Mouse (Mus musculus) brain, embryonic 14.5 days (tissue): ENCODE measurements around the gene Nrtn. TPM values are rescaled to one million over a fixed set of nuclear protein-coding genes. Genes with fewer than 3 reads are reported as not detected.

ENCODE experiments used
- DNase-seq: peaks from one replicate; pipeline ENCODE4 v3.0.0-alpha.2; 2011; ENCODE audit warnings: low read depth
- CTCF ChIP-seq: fragments of 200-500 bp; IDR thresholded peaks from 2 replicates; pipeline ENCODE4 v1.5.1; 2012; ENCODE audit warnings: inconsistent platforms, mild to moderate bottlenecking, moderate library complexity, borderline replicate concordance; ENCODE audit not compliant: insufficient read depth, insufficient read length; ENCODE audit errors: extremely low read depth
- POLR2A ChIP-seq: fragments of 200-500 bp; IDR thresholded peaks from 2 replicates; pipeline ENCODE4 v1.6.1; 2012; ENCODE audit warnings: mild to moderate bottlenecking, inconsistent platforms, borderline replicate concordance; ENCODE audit not compliant: poor library complexity, insufficient read depth, insufficient read length, severe bottlenecking; ENCODE audit errors: extremely low read depth
- polyA plus RNA-seq: library from polyadenylated mRNA; depleted of rRNA; stranded (reverse); fragments of >200 nt; gene quantifications from 2 replicates; pipeline ENCODE4 v1.2.3, GENCODE M21; 2012

Gene Nrtn
- polyA plus RNA-seq, 1 experiment: 5.4 TPM

- TF ChIP-seq CTCF (no peak), POLR2A (no peak)
- DNase-seq: no peak
Observed at GRCm38 (mm10) chr17:56761077-56761476, 3.7 kb upstream of the Nrtn start.

GRCm38 (mm10) chr17:56759261-56759660, 1.9 kb upstream of the Nrtn start:
- DNase-seq: no peak
- TF ChIP-seq POLR2A (no peak), CTCF (no peak)

GRCm38 (mm10) chr17:56758132-56758531, 802 bp upstream of the Nrtn start:
- peak; percentile 37 for DNase-seq
- TF ChIP-seq POLR2A (no peak), CTCF (peak; percentile 44)

DNA sequence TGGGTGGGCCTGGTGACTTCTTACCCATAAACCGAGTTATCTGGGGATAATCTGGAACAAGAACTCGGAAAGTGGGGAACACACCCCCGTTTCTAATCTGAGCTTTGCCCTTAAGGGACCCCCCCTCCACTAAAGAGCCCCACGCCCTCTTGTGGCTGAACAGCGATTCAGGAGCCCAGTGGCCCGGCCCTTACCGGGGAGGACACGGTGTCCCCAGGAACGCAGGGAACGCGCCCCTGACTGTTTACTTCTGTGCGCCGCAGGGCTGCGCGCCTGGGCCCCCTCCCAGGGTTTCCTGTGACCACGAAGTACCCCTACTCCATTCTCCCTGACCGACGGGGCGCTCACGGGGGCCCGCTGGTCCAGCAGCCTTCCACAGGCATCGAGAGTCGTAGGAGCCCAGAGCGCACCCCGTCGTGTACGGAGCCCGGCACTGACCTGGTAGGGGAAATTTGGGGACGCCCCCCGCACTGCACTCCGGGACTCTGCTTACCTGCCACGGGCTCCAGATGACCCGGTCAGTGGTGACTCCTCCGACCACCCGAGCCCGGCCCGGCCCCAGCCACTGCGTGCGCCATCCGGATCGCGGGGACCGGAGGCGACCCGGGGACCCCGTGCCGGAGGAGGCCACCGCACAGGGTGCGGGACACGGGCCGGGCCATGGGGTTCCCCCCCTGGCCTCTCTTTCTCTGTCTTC, 479 bp downstream of the Nrtn start:
- DNase-seq: no peak
- TF ChIP-seq CTCF (0 out of 2 replicates have a peak, but pooled peaks have one; percentile 26), POLR2A (no peak)

DNA sequence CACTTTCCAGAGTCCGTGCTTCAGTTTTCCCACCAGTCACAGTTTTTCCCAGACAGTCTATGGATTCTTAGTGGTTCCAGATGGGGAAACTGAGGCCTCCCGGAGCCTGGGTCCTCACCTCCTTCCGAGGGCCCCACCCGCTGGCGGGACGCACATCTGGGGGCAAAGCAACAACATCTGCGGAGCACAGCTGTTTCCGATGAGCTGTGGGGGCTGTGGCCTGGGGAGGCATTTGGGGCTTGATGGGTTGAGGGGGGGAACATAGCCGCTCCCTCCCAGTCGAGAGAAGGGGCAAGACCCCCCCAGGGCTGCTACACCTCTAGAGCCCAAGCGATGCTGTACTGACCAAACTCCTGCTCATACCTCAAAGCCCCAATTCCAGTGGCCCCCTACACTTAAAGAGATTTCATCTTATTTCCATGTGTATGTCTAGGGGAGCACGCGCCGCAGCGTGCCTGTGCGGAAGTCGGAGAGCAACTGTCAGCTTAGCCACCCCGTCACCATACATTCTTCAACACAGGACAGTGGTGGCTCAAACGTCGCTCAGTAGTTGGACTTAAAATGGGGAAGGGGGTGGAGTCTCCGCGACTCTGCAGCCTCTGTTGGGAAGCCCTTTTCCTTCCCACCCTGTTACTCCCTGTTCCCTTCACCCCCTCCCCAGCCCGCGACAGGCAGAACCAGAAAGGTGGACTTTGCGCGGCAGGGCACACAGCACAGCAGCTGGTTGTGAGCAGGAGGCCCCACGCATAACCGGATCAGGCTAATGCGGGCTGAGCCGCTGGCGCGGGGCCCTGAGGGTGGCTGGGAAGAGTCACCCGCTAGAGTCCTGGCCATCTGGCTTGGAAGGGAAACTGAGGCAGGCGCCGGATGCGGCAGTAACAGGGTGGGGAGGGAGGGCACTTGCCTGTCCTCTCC, 2.8 kb downstream of the Nrtn start:
- DNase-seq: no peak
- TF ChIP-seq CTCF: no peak
- TF ChIP-seq POLR2A: no peak

DNA sequence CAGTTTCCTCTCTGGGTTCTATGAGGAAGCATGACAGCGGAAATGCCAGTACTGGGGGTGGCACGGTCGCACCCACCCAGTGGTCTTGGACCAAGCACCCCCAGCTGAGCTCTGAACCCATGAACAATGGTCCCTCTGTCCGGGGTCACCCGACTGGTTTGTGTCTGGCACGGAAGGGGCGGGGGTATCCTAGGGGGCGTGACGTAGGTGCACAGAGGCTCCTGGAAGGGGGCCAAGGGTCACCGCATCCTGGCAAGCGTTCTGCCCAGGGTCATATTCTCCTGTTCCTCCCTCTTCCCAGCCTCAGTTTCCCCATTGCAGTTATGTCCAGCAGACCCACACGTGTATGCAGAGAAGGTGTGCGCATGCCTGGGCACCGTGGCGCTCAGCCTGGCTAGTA, 3.9 kb downstream of the Nrtn start:
- no peak for DNase-seq

DNA sequence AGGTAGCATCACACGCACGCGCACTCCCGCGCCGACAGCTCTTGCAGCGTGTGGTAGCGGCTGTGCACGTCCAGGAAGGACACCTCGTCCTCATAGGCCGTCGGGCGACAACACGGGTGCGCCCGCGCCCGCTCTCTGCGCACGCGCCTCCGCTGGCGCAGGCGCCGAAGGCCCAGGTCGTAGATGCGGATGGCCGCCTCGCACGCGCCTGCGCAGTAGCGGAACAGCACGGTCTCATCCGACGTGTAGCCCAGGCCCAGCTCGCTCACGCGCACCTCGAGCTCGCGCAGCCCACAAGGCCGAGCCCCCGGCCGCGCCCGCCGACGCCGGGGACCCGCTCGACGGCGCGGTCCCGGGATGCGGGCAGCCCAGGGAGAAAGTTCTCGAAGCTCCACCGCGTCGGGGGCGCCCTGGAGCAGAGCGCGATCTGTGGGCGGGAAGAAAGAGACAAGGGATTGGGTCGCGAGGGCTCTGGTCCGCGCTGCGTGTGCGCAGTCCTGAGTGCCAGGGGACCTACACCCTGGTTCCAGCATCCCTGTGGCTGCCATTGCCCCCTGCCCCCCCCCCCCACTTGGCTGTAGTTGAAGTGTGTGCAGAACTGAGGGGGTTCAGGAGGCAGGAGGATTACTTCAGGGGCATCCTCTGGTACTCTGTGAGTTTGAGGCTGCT, 5.8 kb downstream of the Nrtn start:
- TF ChIP-seq CTCF (no peak), POLR2A (0 out of 2 replicates have a peak, but pooled peaks have one; percentile 52)

More for the DNA sequence above, 3.9 kb downstream of the Nrtn start:
- TF ChIP-seq CTCF: no peak
- no peak for TF ChIP-seq POLR2A

DNA sequence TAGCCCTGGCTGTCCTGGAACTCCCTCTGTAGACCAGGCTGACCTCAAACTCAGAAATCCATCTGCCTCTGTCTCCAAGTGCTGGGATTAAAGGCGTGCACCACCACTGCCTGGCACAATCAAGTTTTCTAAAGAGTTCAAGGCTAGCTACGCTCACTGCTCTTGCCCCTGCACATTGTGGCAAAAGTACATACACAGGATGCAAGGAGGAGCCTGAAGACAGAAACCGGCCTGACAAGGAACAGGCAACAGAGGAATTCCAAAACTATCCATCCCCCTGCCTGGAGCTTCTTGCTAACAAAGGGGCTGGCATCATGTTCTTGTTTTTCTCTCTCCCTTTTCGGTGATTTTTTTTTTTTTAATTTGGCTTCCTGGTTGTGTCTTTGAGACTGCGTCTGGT, 13.2 kb downstream of the Nrtn start:
- no peak for DNase-seq
- TF ChIP-seq CTCF (no peak), POLR2A (no peak)

More for the DNA sequence above, 5.8 kb downstream of the Nrtn start:
- peak; percentile 89 for DNase-seq

DNA sequence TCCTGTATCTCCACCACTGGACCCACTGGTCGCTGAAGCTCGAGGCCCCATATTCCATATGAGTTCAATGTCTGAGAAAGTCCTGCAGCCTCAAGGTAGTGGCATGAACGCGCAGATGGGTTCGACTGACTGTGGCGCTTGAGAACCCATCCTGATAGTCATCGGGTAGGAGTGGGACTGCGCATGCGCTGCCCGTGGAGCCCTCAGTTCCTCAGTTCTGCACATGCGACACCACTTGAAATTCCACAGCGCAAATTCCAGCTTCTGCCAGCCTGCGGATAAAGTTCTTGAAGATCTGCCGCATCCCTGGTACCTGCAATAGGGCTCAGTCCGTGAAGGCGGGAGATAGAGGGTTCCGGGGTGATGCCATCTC, 16.6 kb downstream of the Nrtn start:
- no peak for DNase-seq
- TF ChIP-seq CTCF: no peak
- TF ChIP-seq POLR2A: no peak

DNA sequence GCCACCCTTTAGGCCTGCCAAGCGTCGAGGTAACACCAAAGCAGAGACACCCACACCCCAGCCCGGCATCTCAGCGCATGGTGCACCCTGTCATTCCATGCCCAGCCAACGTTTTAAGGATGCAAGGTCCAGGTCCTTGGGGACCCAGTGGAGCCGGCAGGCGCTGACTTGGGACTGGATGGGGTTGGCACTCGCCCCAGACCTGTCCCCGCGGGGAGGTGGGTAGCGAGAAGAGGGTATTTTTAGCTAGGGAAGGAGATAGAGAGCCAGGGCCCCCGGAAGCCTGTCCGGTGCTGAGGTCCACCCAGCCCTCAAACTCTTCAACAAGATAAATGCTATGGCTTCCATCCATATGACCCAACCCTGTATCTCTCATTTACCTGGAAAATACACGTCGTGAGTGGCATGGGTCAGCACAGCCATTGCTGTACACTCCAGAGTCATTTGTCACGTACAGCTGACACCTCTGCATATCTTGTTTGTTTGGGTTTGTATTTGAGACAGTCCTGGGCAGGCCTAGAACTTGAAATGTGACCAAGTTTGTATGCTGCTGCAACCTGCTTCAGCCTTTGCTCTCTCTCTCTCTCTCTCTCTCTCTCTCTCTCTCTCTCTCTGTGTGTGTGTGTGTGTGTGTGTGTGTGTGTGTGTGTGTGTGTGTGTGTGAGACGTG, 17.1 kb downstream of the Nrtn start:
- no peak for DNase-seq
- TF ChIP-seq CTCF (no peak), POLR2A (no peak)

GRCm38 (mm10) chr17:56738221-56738620, 19.1 kb downstream of the Nrtn start:
- TF ChIP-seq POLR2A: no peak
- TF ChIP-seq CTCF: no peak
- no peak for DNase-seq

DNA sequence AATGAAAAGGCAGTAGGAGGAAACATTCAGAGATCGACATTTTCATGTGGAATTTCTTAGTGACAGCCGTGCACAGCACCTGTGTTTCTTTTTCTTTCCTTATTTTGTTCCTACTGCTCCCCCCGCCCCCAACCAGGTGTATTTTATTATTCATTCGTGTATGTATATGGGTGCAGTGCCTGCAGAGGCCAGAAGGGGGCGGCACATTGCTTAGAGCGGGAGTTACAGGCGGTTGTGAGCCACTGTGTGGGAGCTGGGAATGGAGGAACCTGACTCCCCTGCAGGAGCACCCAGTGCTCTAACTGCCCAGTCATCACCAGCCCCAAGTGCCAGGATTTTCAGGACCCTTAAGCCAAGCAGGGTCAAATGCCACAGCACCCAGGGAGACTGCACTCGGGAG, 20.8 kb downstream of the Nrtn start:
- TF ChIP-seq CTCF (peak; percentile 46; the same call in 1 of the 2 replicates), POLR2A (no peak)
- no peak for DNase-seq
